Mouse (Mus musculus): ENCODE results near the gene Tcte3. TPM values are rescaled to one million over a fixed set of nuclear protein-coding genes. Genes with fewer than 3 reads are reported as not detected.
"Not testable (repeated sequence)": the region's sequence is repeated elsewhere in the genome, so short reads cannot be mapped to it uniquely, and the experiment has no call there.

The Tcte3 gene
- 1 to 10 TPM in 1 of 2 experiments, not detected in 1; 5.5 TPM for polyA plus RNA-seq (2017; shearing (Covaris generic))

DNA sequence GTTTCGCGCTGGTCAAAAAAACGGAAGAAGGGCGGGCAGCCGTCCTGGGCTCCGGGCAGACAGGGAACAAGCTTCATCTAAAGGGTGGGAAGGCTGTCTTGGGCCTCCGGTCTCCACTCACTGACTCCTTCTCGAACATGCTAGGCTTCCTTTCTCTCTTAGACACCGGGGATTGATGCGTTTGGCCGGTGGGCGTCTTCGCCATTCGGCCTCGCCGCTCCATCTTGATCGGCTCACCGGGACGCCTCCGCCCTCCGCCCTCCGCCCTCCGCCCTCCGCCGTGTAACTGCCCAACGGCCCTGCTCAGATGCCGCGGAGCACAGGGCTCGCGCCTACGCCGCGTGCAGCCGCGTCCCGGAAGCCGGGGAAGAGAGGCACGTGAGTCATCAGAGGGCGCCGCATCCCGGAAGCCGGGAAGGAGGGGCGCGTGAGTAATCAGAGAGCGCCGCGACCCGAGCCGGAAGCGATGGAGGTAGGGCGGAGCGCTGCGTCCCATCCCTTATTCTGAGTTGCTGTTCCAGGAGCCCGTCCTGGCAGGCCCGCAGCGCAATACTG lies at the start of gene Tcte3, which contains the start of the genes Ermard and Gm3448:
Tcte3 (minus strand) TSS at position 314 of the 555 bp plus-strand sequence.
Ermard (plus strand) TSS at position 34 of the 555 bp plus-strand sequence.
Gm3448 (minus strand) TSS at position 363 of the 555 bp plus-strand sequence.
- peak; percentile 94 for ATAC-seq

DNA sequence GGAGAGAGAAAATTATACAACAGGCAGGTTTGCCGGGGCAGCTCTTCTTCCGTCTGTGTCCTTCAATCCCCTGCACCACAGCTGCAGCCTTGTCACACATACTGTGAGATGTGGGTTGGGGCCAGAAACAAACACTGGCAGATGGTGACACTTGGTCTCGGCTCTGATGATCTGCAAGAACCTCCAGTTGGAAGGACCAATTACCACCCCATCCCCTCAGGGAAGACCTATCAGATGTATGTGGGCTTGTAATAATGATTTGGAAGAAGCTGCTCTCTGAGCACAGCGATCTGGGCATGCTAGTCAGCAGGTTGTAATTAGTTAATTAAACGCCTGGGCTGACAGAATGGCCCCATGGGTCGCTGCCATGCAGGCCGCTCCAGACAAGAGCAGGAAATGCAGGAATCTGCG lies 47.3 kb upstream of the Tcte3 start:
- ATAC-seq: no peak

- ATAC-seq: no peak
Measured at GRCm38 (mm10) chr17:15088166-15088565, 46.9 kb upstream of the Tcte3 start.

- ATAC-seq: no peak
Measured at GRCm38 (mm10) chr17:15085006-15085405, 43.7 kb upstream of the Tcte3 start.

- no peak for ATAC-seq
Measured at GRCm38 (mm10) chr17:15084226-15084848, 43.0 kb upstream of the Tcte3 start.

GRCm38 (mm10) chr17:15077536-15077935 lies 36.2 kb upstream of the Tcte3 start:
- no peak for ATAC-seq

GRCm38 (mm10) chr17:15075033-15075432 lies 33.7 kb upstream of the Tcte3 start:
- no peak for ATAC-seq

- ATAC-seq: no peak
Measured at GRCm38 (mm10) chr17:15072211-15072610, 30.9 kb upstream of the Tcte3 start.

DNA sequence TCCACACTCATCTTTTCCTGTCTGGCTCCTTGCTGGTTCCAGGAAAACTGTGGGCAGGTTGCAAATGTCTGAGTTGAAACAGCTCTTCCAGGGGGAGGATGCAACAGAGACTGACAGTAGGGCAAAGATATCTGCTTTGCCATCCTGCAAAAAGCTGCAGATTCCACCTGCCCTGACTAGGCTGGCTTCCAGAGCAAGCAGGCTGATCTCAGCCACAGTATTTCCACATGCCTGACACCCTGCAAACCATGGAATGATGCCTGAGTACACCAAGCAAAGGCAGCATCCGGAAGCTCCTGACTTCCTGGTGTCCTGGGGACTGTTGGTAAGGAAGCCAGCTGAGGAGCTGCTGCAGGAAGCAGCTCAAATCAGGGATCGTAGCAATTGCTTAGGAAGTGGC lies 27.8 kb upstream of the Tcte3 start:
- ATAC-seq: no peak

DNA sequence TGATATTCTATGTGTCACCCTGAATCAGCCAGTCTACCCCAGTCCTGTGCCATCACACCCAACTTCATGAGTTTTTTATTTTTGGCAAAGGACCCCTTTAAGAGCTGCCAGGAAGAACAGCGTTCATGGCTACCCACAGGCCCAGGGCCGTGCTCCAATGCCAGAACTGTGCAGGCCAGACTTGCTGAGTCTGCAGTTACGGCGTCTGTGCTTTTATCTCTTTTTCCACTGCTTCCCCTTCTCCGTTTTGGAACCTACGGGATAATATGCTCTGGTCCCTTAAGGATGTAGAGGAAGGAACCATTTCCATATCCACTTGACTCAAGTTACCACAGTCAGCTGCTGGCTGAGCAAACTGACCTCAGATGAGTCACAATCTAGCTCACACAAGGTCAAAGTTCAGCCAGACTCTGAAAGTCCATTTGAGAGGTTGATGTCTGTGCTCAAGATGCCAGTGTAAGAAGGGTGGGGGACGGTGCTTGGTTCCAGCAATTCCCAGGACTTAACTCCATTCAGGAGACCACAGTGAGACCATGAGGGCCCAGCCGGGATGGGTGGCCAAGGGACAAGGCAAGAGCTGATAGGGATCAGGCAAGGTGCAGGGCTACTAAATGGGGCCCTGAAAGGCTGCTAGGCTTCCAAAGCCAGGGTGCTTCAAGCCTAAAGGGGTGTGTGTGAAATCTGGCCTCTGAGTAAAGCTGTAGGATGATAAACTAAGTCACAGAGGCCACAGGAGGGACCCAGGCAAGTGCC lies 26.9 kb upstream of the Tcte3 start:
- ATAC-seq: no peak

DNA sequence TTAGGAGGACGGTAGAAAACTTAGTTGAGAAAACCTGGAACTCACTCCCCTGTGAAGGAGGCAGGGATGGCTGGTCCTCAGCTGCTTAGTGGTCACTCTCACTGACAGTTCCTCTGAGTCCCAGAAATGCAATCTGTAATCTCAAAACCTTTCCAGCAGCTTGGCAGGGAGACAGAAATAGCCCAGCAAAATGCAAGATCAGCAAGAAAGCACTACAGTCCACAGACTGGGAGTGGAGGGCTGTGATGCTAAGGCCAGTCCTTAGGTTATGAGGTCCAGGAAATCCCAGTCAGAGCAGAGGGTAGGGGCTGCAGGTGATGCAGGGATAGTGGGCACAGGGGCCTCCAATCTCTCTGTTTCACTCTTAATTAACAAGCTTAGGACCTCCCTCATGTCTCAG lies 25.6 kb upstream of the Tcte3 start:
- no peak for ATAC-seq

GRCm38 (mm10) chr17:15066066-15066465 lies 24.8 kb upstream of the Tcte3 start:
- no peak for ATAC-seq

DNA sequence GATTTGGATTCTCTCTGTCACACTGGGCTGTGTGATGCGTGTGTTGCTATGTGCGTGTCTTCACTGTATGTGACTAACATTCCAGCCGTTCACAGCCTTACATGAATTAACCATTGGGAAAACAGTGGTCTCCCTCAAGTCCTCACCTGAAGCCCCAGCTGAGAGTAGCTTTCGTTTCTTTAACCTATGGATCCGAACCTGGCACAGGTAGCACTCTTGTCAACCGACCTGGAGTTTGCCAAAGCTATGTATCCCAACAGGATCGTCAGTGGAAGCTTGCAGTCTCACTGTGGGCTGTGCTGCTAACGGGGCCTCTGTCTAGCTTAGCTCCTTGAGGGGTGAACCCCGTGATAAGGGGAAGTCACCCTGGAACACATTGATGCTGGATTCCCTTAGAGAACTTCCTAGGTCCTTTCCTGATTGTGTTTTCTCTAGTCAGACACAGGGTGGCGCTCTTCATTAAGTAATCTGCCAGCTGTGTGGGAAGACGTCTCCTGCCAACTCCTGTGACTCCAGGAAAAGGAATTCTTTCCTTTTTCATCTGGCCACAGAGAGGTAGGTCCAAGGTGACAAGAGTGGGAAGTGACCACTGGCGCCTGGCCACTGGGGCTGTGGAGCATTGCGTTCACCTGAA lies 24.2 kb upstream of the Tcte3 start:
- no peak for ATAC-seq

GRCm38 (mm10) chr17:15060356-15060755 lies 19.1 kb upstream of the Tcte3 start:
- ATAC-seq: no peak

DNA sequence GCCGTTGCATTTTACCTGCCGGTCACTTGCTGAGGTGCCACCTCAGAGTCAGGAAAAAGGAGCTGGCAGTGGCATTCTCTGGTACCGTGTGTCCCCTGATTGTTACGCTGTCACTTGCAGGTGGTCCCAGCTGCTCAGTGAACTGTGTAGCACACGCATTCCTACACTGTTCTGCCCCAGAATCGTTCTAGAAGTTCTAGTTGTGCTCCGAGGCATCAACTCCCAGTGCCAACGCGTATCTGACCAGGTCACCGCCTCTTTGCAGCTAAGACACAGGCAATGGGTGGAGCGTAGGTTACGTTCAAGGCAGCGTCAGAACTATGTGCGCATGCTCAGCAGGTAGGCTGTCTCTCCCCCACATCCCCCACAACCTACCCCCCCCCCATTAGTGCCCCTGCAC lies 18.4 kb upstream of the Tcte3 start:
- ATAC-seq: no peak

GRCm38 (mm10) chr17:15058161-15058591 lies 16.9 kb upstream of the Tcte3 start:
- ATAC-seq: no peak

GRCm38 (mm10) chr17:15055925-15056324 lies 14.6 kb upstream of the Tcte3 start:
- no peak for ATAC-seq

DNA sequence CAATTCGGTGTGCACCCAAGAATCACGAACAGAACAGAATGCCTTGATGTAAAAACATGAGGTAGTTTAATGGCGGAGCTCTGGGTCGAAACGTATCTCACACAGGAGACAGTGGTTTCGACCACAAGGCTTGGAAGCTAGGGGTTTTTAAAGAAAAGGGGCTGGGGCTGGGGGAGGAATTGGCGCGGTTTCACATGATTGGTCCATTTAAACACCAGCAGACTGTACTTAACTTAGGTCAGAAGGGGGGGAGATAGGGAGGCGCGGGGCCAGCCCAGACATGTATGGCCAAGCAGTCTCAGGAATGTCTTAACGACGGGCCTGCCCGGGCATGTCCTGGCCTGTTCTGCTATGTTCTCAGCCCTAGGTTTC lies 12.5 kb upstream of the Tcte3 start:
- not testable (repeated sequence) for ATAC-seq

- not testable (repeated sequence) for ATAC-seq
Measured at GRCm38 (mm10) chr17:15053183-15053828, 12.0 kb upstream of the Tcte3 start.

- ATAC-seq: not testable (repeated sequence)
Measured at GRCm38 (mm10) chr17:15052766-15053165, 11.5 kb upstream of the Tcte3 start.

DNA sequence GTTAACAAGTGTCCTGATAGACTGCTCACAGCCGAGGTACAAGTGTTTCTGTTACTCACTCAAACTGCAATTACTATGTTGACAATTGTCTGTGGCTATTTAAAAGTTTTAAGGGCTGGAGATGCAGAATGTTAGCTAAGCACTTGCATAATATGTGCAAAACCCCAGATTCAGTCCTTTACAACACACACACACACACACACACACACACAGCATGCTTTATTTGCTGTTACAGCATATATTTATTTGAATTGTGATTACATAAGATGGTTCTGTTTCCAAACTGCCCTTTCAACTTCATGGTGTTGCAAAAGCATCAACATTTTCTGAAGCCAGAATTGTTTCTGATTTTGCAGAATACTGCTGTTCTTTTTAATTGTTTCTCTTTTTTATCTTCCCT lies 9.1 kb upstream of the Tcte3 start:
- ATAC-seq: not testable (repeated sequence)

GRCm38 (mm10) chr17:15040455-15040854 lies 833 bp downstream of the Tcte3 start:
- peak; percentile 70 for ATAC-seq

GRCm38 (mm10) chr17:15031414-15031813 lies 9.9 kb downstream of the Tcte3 start:
- not testable (repeated sequence) for ATAC-seq

Data from activated CD4-positive, CD25-positive, alpha-beta regulatory T cell, adult 4 months (primary cell).